In the genomic region with DNA sequence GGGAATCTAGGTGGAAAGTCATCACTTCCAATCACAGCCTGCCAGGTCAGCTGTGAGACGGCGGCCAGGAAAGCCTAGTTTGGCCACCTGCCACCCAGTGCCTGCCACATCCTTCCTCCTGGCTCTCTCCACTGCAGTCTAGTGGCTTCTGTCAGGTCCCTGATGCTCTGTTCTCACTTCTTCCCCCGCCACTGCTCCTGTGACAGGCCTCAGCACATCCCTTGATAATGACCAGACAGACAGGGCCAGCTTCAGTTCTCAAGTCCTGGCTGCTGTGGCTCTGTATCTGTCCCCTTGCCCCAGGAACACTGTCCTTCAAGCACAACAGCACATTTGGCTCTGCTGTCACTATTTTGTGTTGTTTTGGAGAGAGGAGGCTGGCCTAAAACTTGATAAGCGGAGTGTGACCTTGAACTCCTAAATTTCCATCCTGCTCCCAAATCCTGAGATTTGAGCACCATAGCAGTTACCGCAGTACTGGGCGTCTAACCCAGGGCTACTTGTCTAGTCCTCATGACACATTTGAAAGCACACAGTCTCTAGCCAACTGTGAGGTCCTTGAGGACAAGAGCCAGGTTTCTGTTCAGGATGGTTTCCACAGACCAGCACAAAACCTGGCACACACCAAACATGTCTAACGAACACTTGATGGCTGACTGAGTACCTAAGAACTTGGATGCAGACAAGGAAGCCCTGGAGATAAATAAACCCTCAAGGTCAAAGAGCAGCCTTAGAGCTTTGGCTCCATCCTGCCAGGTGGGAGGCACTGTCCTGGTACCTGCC, we compare ENCODE assay signal across 10 mouse cellular contexts.
A peak's percentile ranks its signal among the peaks of the same experiment; 100 is the strongest.
DNase-seq lines count a peak whose midpoint lies in the region; ATAC-seq lines count a peak whose summit lies in the region.
"Had no signal": no experiment of that assay in that cellular context is flagged by ENCODE, and none has a peak within 500 bp of the region (broad histone marks: within the 10 kb centered on the region; RNA-seq: fewer than 3 reads in every experiment).

No protein-coding gene starts in this region.

- no peak overlapping the region for H3K9ac ChIP-seq in neural tube, embryonic 15.5 days (replicated peaks)
- H3K9ac ChIP-seq: lung, embryonic 15.5 days had no signal

- H3K4me3 ChIP-seq in neural tube, embryonic 15.5 days (replicated peaks) = no peak overlapping the region
- no peak overlapping the region for H3K4me3 ChIP-seq in limb, embryonic 10.5 days
- H3K4me3 ChIP-seq: lung, embryonic 15.5 days had no signal

- H3K27ac ChIP-seq in neural tube, embryonic 15.5 days (replicated peaks) = no peak overlapping the region; the same call in 1 of the 2 replicates
- no peak overlapping the region for H3K27ac ChIP-seq in limb, embryonic 10.5 days
- H3K27ac ChIP-seq: lung, embryonic 15.5 days had no signal

- H3K9me3 ChIP-seq in neural tube, embryonic 15.5 days (replicated peaks) = no peaks in the 10 kb centered on the region
- H3K9me3 ChIP-seq in limb, embryonic 10.5 days (replicated peaks) = no peaks in the 10 kb centered on the region
- H3K9me3 ChIP-seq: lung, embryonic 15.5 days had no signal

- H3K27me3 ChIP-seq in neural tube, embryonic 15.5 days (replicated peaks) = no peaks in the 10 kb centered on the region
- peaks cover 9% of the 10 kb centered on the region; the same call in 1 of the 2 replicates for H3K27me3 ChIP-seq in limb, embryonic 10.5 days (ENCODE audit: low read depth, poor library complexity, severe bottlenecking)
- H3K27me3 ChIP-seq: lung, embryonic 15.5 days; Patski had no signal

- WGBS in neural tube, embryonic 15.5 days = 83% methylated on average over 7 of the region's 7 CpGs
- 83% methylated on average over 7 of the region's 7 CpGs for WGBS in limb, embryonic 10.5 days

- intact Hi-C loops in left cerebral cortex, postnatal 14 days (cut with DNase I) = no loop called here

- DNase-seq in left cerebral cortex, postnatal 14 days (ENCODE audit: low spot score in 2 of 2) = peak; percentile 53 to 54
- no peak for DNase-seq in left cerebral cortex, adult 18-20 months (ENCODE audit: low spot score in 2 of 2)
- DNase-seq in adrenal gland, postnatal 36 days = peak; percentile 76 to 82
- peak; percentile 65 for DNase-seq in gastrocnemius, adult 18-20 months (ENCODE audit: low spot score)
- peak; percentile 83 for DNase-seq in heart, postnatal 4 days
- no peak for DNase-seq in limb, embryonic 10.5 days (ENCODE audit: low spot score)
- DNase-seq in right cerebral cortex, postnatal 4 days = no peak

- peaks cover 23% of the 10 kb centered on the region for H3K4me1 ChIP-seq in neural tube, embryonic 15.5 days
- H3K4me1 ChIP-seq in limb, embryonic 10.5 days = peaks cover 34% of the 10 kb centered on the region

- peaks cover 39% of the 10 kb centered on the region for H3K36me3 ChIP-seq in neural tube, embryonic 15.5 days
- H3K36me3 ChIP-seq in limb, embryonic 10.5 days = peaks cover 45% of the 10 kb centered on the region

- no peak for ATAC-seq in neural tube, embryonic 15.5 days (ENCODE audit: low FRiP score)
- ATAC-seq: Patski had no signal

- H3K4me2 ChIP-seq in neural tube, embryonic 15.5 days = no peak overlapping the region
- H3K4me2 ChIP-seq: lung, embryonic 15.5 days had no signal

Comparison
In these comparisons a context has a peak if more than half of its experiments do, and no peak if none do; other contexts are left out.
1. DNase-seq: peak in left cerebral cortex, postnatal 14 days (2 of 2), adrenal gland, postnatal 36 days (2 of 2), gastrocnemius, adult 18-20 months (single experiment) and heart, postnatal 4 days (single experiment); none in left cerebral cortex, adult 18-20 months (0 of 2), limb, embryonic 10.5 days (single experiment) and right cerebral cortex, postnatal 4 days (single experiment).